Mouse (Mus musculus) urinary bladder, postnatal 0 days (tissue): ENCODE results near the gene Crlf3. TPM values are rescaled to one million over a fixed set of nuclear protein-coding genes. Genes with fewer than 3 reads are reported as not detected.

Experiments used
- polyA plus RNA-seq: library from polyadenylated mRNA; unstranded; fragments of >200 nt; fragmentation: Nextera tagmentation; extraction: Ambion mirVana; gene quantifications from 2 replicates; pipeline ENCODE4 v1.2.1, GENCODE M21; 2015

Gene Crlf3
- 16.3 and 18.7 TPM in 2 replicates for polyA plus RNA-seq

DNA sequence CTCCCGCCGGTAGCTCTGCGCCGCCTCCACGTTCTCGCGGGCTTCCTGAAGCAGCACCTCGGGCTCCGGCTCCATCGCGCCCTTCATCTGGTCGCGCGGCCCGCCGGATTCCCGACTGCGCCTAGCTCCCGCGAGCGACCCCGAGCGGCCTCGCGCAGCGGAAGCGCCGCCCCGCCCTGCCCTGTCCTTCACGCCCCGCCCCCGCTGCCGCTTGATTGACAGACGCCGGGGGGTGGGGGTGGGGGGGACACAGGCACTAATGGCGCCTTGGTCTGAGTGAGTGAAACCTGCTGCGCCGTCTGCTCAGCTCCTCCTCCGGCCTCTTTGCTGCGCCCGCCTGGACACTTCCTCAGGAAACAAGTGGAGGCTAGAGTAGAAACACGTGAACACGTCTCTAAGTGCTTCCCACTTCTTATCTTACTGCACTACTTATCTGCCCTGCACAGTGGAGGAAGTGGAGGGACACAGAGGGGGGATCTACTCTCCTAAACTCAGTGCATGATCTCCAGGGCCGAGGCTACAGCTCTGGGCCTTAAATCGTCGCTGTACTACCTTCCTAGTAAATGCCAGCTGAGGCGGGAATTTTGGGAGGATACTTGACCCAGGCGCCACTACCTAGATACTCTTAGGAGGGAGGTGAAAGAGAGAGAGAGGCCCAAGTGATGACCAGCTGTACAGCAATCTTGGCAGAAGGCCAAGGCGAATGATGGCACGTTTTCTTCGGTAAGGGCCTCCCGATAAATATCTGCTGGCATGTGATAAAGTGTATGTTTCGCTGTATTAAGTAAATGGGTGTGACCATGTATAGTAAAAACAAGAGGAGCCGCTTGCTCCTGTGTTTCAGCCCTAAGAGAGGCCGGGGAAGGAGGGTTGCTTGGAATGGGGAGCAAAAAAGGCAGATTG is at the start of gene Crlf3:
Gene Crlf3, minus strand, starts transcription at position 166 of the 903 bp plus-strand sequence.

DNA sequence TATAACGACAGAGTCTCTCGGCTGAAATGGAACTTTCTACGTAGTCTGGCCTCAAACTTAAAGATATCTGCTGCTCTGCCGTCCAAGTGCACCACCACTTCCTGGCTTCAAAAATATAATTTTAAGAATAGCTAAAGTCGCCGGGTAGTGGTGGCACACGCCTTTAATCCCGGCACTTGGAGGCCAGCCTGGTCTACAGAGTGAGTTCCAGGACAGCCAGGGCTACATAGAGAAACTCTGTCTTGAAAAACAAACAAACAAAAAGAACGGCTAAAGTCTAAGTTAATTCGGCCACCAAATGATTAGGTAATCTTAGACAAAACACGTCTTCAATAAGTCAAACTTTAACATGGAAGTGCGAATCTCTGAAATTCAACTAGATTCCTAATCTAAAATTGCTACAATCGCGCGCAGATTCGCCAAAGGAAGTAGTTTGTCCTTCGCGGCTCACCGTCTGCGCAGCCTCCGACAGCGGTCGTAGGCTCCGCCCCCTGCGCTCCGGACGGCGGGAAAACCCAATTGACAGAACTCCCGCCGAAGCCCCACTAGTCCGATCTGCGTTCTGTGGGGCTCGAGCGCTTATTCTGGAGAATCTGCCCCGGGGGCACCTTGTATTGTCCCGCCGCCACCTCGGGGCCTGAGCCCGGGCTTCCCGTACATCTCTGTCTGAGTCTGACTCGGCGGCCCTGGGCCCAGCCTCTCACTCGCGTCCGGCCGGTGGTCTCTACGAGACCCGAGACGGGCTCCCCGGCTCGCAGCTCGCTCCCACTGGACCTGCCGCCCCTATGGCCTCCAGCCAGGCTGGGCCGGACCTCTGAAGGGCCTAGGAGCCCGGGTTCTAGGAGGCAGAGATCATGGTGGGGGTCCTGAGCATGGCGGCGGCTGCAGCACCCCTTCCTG is 8.4 kb upstream of the Crlf3 start, which contains the start of gene Atad5:
Gene Atad5, plus strand, starts transcription at position 484 of the 900 bp plus-strand sequence.

Other genes starting within 250 kb of the Crlf3 start
- gene Utp6, start 118.6 kb downstream of the Crlf3 start, polyA plus RNA-seq = 32.4 and 43.4 TPM in 2 replicates
- 7.6 and 11.2 TPM in 2 replicates for gene Suz12, start 87.9 kb downstream of the Crlf3 start, polyA plus RNA-seq
- gene Atad5, start 8.4 kb upstream of the Crlf3 start, polyA plus RNA-seq = 2.3 and 2.8 TPM in 2 replicates
- 18.8 and 18.9 TPM in 2 replicates for gene Tefm, start 61.2 kb upstream of the Crlf3 start, polyA plus RNA-seq
- 3.1 and 5.8 TPM in 2 replicates for gene Adap2, start 73.1 kb upstream of the Crlf3 start, polyA plus RNA-seq
- 5.0 and 5.7 TPM in 2 replicates for gene Rnf135, start 102.9 kb upstream of the Crlf3 start, polyA plus RNA-seq
- gene Rhot1, start 128.0 kb upstream of the Crlf3 start, polyA plus RNA-seq = 30.5 and 33.9 TPM in 2 replicates
- 1.6 and 1.7 TPM in 2 replicates for gene Rhbdl3, start 219.9 kb upstream of the Crlf3 start, polyA plus RNA-seq